In genomic region chr11:22813427-22813826, GRCm38 (mm10) we compare ENCODE assay signal across 19 mouse cellular contexts. TPM values are rescaled to one million over a fixed set of nuclear protein-coding genes. Genes with fewer than 3 reads are reported as not detected.
DNase-seq lines count a peak whose midpoint lies in the region; ATAC-seq and TF ChIP-seq lines count a peak whose summit lies in the region.
"Had no signal": no experiment of that assay in that cellular context is flagged by ENCODE, and none has a peak within 500 bp of the region (broad histone marks: within the 10 kb centered on the region; RNA-seq: fewer than 3 reads in every experiment).

No protein-coding gene starts in this region.

- no peak overlapping the region for H3K9ac ChIP-seq in liver, embryonic 14.5 days (replicated peaks)
- H3K9ac ChIP-seq in stomach, postnatal 0 days (ENCODE audit: low read length): no peak overlapping the region
- no peak overlapping the region for H3K9ac ChIP-seq in hindbrain, embryonic 11.5 days (ENCODE audit: low read depth, low read length)
- H3K9ac ChIP-seq: forebrain, embryonic 15.5 days; hindbrain, embryonic 12.5 days; kidney, embryonic 15.5 days; neural tube, embryonic 12.5 days had no signal

- no peak for TF ChIP-seq CTCF in bone marrow, adult 2 months (IDR thresholded peaks at IDR 0.05; ENCODE audit: control insufficient read depth, insufficient read depth, low read length)
- no peak for TF ChIP-seq CTCF in liver, embryonic 14.5 days (IDR thresholded peaks at IDR 0.05; ENCODE audit: low read depth)
- TF ChIP-seq CTCF in stomach, postnatal 0 days (IDR thresholded peaks at IDR 0.05; ENCODE audit: low read depth): no peak

- DNase-seq in 416B (ENCODE audit: low read depth): peak; percentile 91
- DNase-seq in CD4-positive, CD25-positive, alpha-beta regulatory T cell, adult 2 months (ENCODE audit: low read depth, low spot score): peak; percentile 59
- peak in 1 of 3 experiments; percentile 40 for DNase-seq in liver, embryonic 14.5 days (ENCODE audit: low read depth in 3 of 3, low spot score in 3 of 3)
- DNase-seq in forebrain, embryonic 10.5 days (ENCODE audit: extremely low spot score, low spot score): no peak
- no peak for DNase-seq in stomach, postnatal 0 days (ENCODE audit: low spot score)
- DNase-seq in frontal cortex, postnatal 10 days (ENCODE audit: low spot score in 2 of 2): no peak
- no peak for DNase-seq in hindbrain, embryonic 11.5 days (ENCODE audit: low spot score)
- DNase-seq: cerebellum, adult 11-12 months; cerebellum, postnatal 25 days; lung, adult 2 months; thymus, postnatal 4 days had no signal

- no peaks in the 10 kb centered on the region for H3K9me3 ChIP-seq in liver, embryonic 14.5 days (ENCODE audit: control insufficient read depth, low read length)
- no peaks in the 10 kb centered on the region for H3K9me3 ChIP-seq in forebrain, embryonic 10.5 days
- H3K9me3 ChIP-seq in stomach, postnatal 0 days (ENCODE audit: control insufficient read depth, low read length): no peaks in the 10 kb centered on the region
- H3K9me3 ChIP-seq in hindbrain, embryonic 11.5 days (ENCODE audit: control insufficient read depth, low read length): no peaks in the 10 kb centered on the region
- H3K9me3 ChIP-seq: forebrain, embryonic 15.5 days; hindbrain, embryonic 12.5 days; kidney, embryonic 15.5 days; limb, embryonic 10.5 days; neural tube, embryonic 12.5 days had no signal

- ATAC-seq in liver, embryonic 14.5 days (ENCODE audit: insufficient read depth): peak; percentile 77
- ATAC-seq in stomach, postnatal 0 days (ENCODE audit: low FRiP score, low TSS enrichment): no peak
- no peak for ATAC-seq in hindbrain, embryonic 11.5 days (ENCODE audit: low FRiP score)
- ATAC-seq: forebrain, embryonic 15.5 days; Patski had no signal

- H3K4me1 ChIP-seq in bone marrow, adult 2 months (ENCODE audit: control insufficient read depth, insufficient read depth, low read length): peaks cover 14% of the 10 kb centered on the region
- H3K4me1 ChIP-seq in liver, embryonic 14.5 days (replicated peaks; ENCODE audit: control insufficient read depth in 2 of 2, insufficient read depth in 2 of 2, low read length in 1 of 2): peaks cover 13 to 42% of the 10 kb centered on the region in 2 experiments
- H3K4me1 ChIP-seq in forebrain, embryonic 10.5 days: no peaks in the 10 kb centered on the region
- H3K4me1 ChIP-seq in stomach, postnatal 0 days (replicated peaks; ENCODE audit: control insufficient read depth, insufficient read depth): no peaks in the 10 kb centered on the region
- H3K4me1 ChIP-seq in hindbrain, embryonic 11.5 days (replicated peaks; ENCODE audit: control insufficient read depth, insufficient read depth, low read length): no peaks in the 10 kb centered on the region
- H3K4me1 ChIP-seq: forebrain, embryonic 15.5 days; hindbrain, embryonic 12.5 days; kidney, embryonic 15.5 days; neural tube, embryonic 12.5 days had no signal

- TF ChIP-seq EP300 in liver, embryonic 14.5 days (IDR thresholded peaks at IDR 0.05; ENCODE audit: low read depth): no peak
- no peak for TF ChIP-seq EP300 in stomach, postnatal 0 days (optimal IDR thresholded peaks at IDR 0.05)

- H3K4me3 ChIP-seq in bone marrow, adult 2 months (replicated peaks; ENCODE audit: control insufficient read depth, low read depth, low read length): no peak overlapping the region
- H3K4me3 ChIP-seq in liver, embryonic 14.5 days (ENCODE audit: insufficient read depth in 1 of 2, low read depth in 2 of 2, low read length in 2 of 2): no peak overlapping the region
- no peak overlapping the region for H3K4me3 ChIP-seq in forebrain, embryonic 10.5 days
- no peak overlapping the region for H3K4me3 ChIP-seq in stomach, postnatal 0 days (ENCODE audit: low read depth, low read length)
- H3K4me3 ChIP-seq in hindbrain, embryonic 11.5 days (ENCODE audit: low read depth, low read length): no peak overlapping the region
- H3K4me3 ChIP-seq: forebrain, embryonic 15.5 days; hindbrain, embryonic 12.5 days; kidney, embryonic 15.5 days; left cerebral cortex, adult 2 months; limb, embryonic 10.5 days; neural tube, embryonic 12.5 days had no signal

- no peak for TF ChIP-seq POLR2A in bone marrow, adult 2 months (IDR thresholded peaks at IDR 0.05; ENCODE audit: borderline replicate concordance, control insufficient read depth, low read depth, low read length)

- H3K27me3 ChIP-seq in liver, embryonic 14.5 days (ENCODE audit: control insufficient read depth, insufficient read depth, low read length): no peaks in the 10 kb centered on the region
- H3K27me3 ChIP-seq in forebrain, embryonic 10.5 days (ENCODE audit: poor library complexity, severe bottlenecking): no peaks in the 10 kb centered on the region
- no peaks in the 10 kb centered on the region for H3K27me3 ChIP-seq in stomach, postnatal 0 days (ENCODE audit: control insufficient read depth, insufficient read depth, low read length)
- no peaks in the 10 kb centered on the region for H3K27me3 ChIP-seq in hindbrain, embryonic 11.5 days (ENCODE audit: control insufficient read depth, insufficient read depth, low read length)
- H3K27me3 ChIP-seq: forebrain, embryonic 15.5 days; hindbrain, embryonic 12.5 days; kidney, embryonic 15.5 days; neural tube, embryonic 12.5 days; Patski had no signal

- H3K36me3 ChIP-seq in liver, embryonic 14.5 days (replicated peaks; ENCODE audit: control insufficient read depth, insufficient read depth, low read depth): no peaks in the 10 kb centered on the region
- no peaks in the 10 kb centered on the region for H3K36me3 ChIP-seq in forebrain, embryonic 10.5 days (replicated peaks)
- no peaks in the 10 kb centered on the region for H3K36me3 ChIP-seq in stomach, postnatal 0 days (ENCODE audit: control insufficient read depth, insufficient read depth, low read length)
- H3K36me3 ChIP-seq in hindbrain, embryonic 11.5 days (ENCODE audit: control insufficient read depth, insufficient read depth, low read length): no peaks in the 10 kb centered on the region
- H3K36me3 ChIP-seq: forebrain, embryonic 15.5 days; hindbrain, embryonic 12.5 days; kidney, embryonic 15.5 days; limb, embryonic 10.5 days; neural tube, embryonic 12.5 days had no signal

- no peak overlapping the region for H3K4me2 ChIP-seq in liver, embryonic 14.5 days (ENCODE audit: low read depth)
- no peak overlapping the region for H3K4me2 ChIP-seq in stomach, postnatal 0 days (replicated peaks; ENCODE audit: low read depth)
- no peak overlapping the region for H3K4me2 ChIP-seq in hindbrain, embryonic 11.5 days (replicated peaks; ENCODE audit: low read depth, low read length)
- H3K4me2 ChIP-seq: forebrain, embryonic 15.5 days; hindbrain, embryonic 12.5 days; kidney, embryonic 15.5 days; neural tube, embryonic 12.5 days had no signal

- H3K27ac ChIP-seq in bone marrow, adult 2 months (ENCODE audit: control insufficient read depth, insufficient read depth, low read depth, low read length, poor library complexity): peak overlapping the region; percentile 93; the same call in 1 of the 2 replicates
- H3K27ac ChIP-seq in liver, embryonic 14.5 days: no peak overlapping the region
- no peak overlapping the region for H3K27ac ChIP-seq in forebrain, embryonic 10.5 days
- H3K27ac ChIP-seq in stomach, postnatal 0 days (replicated peaks): no peak overlapping the region
- H3K27ac ChIP-seq in hindbrain, embryonic 11.5 days (ENCODE audit: low read depth, low read length): no peak overlapping the region
- H3K27ac ChIP-seq: forebrain, embryonic 15.5 days; hindbrain, embryonic 12.5 days; kidney, embryonic 15.5 days; left cerebral cortex, adult 2 months; limb, embryonic 10.5 days; neural tube, embryonic 12.5 days had no signal

- WGBS in bone marrow, adult 2 months: 25% methylated on average over 3 of the region's 3 CpGs
- WGBS in liver, embryonic 14.5 days (ENCODE audit: insufficient replicate concordance): 14% methylated on average over 3 of the region's 3 CpGs
- 86% methylated on average over 3 of the region's 3 CpGs for WGBS in forebrain, embryonic 10.5 days
- 75% methylated on average over 3 of the region's 3 CpGs for whole genome bisulfite sequencing in stomach, postnatal 0 days
- 87% methylated on average over 3 of the region's 3 CpGs for WGBS in hindbrain, embryonic 11.5 days

RNA-seq across cellular contexts. Expression of gene B3gnt2, which starts 47.3 kb away (rescaled TPM):
- polyA plus RNA-seq in bone marrow, adult 2 months (2011; ENCODE audit: insufficient read depth, insufficient read length, low replicate concordance, missing spikeins): 0.54 and 6.2 TPM in 2 replicates
- 2.2 and 2.3 TPM in 2 replicates for polyA plus RNA-seq in liver, embryonic 14.5 days (2012; rRNA removed)
- 3.6 and 4.1 TPM in 2 replicates for polyA plus RNA-seq in liver, embryonic 14.5 days (2014; fragmentation: Nextera tagmentation; extraction: Ambion mirVana)
- polyA plus RNA-seq in forebrain, embryonic 10.5 days (2016; fragmentation: Nextera tagmentation; extraction: Ambion mirVana): 1.6 and 1.7 TPM in 2 replicates
- polyA plus RNA-seq in stomach, postnatal 0 days (2015; fragmentation: Nextera tagmentation; extraction: Ambion mirVana): 15.1 and 18.4 TPM in 2 replicates
- polyA plus RNA-seq in hindbrain, embryonic 11.5 days (2014; fragmentation: Nextera tagmentation; extraction: Ambion mirVana): 1.7 and 3.0 TPM in 2 replicates

Comparison
In these comparisons a context has a peak if more than half of its experiments do, and no peak if none do; other contexts are left out.
1. DNase-seq: peak in 416B (single experiment) and CD4-positive, CD25-positive, alpha-beta regulatory T cell, adult 2 months (single experiment); none in forebrain, embryonic 10.5 days (single experiment), stomach, postnatal 0 days (single experiment), frontal cortex, postnatal 10 days (0 of 2) and hindbrain, embryonic 11.5 days (single experiment).